Comparison of ENCODE assay signal across 22 mouse cellular contexts in genomic region chr9:21978398-21979128, GRCm38 (mm10). TPM values are rescaled to one million over a fixed set of nuclear protein-coding genes. Genes with fewer than 3 reads are reported as not detected.
DNase-seq lines count a peak whose midpoint lies in the region; ATAC-seq and TF ChIP-seq lines count a peak whose summit lies in the region.
"Had no signal": no experiment of that assay in that cellular context is flagged by ENCODE, and none has a peak within 500 bp of the region (broad histone marks: within the 10 kb centered on the region; RNA-seq: fewer than 3 reads in every experiment).

No protein-coding gene starts in this region.

- H3K4me3 ChIP-seq in intestine, postnatal 0 days (ENCODE audit: low read depth, low read length): no peak overlapping the region
- H3K4me3 ChIP-seq in intestine, embryonic 15.5 days (replicated peaks): no peak overlapping the region
- no peak overlapping the region for H3K4me3 ChIP-seq in limb, embryonic 11.5 days (ENCODE audit: low read depth, low read length)
- no peak overlapping the region for H3K4me3 ChIP-seq in limb, embryonic 10.5 days
- no peak overlapping the region for H3K4me3 ChIP-seq in kidney, postnatal 0 days (replicated peaks; ENCODE audit: low read depth, low read length)
- H3K4me3 ChIP-seq: hindbrain, embryonic 13.5 days; midbrain, embryonic 15.5 days; neural tube, embryonic 15.5 days had no signal

- H3K4me2 ChIP-seq in intestine, postnatal 0 days (replicated peaks; ENCODE audit: low read depth): no peak overlapping the region
- H3K4me2 ChIP-seq in intestine, embryonic 15.5 days (replicated peaks): no peak overlapping the region
- H3K4me2 ChIP-seq in limb, embryonic 11.5 days (ENCODE audit: low read depth, severe bottlenecking): no peak overlapping the region
- H3K4me2 ChIP-seq in kidney, postnatal 0 days (ENCODE audit: low read length): no peak overlapping the region
- H3K4me2 ChIP-seq: heart, embryonic 11.5 days; hindbrain, embryonic 13.5 days; midbrain, embryonic 15.5 days; neural tube, embryonic 15.5 days had no signal

- no peaks in the 10 kb centered on the region for H3K27me3 ChIP-seq in intestine, postnatal 0 days (replicated peaks; ENCODE audit: control insufficient read depth, insufficient read depth, low read length)
- H3K27me3 ChIP-seq in intestine, embryonic 15.5 days (replicated peaks): no peaks in the 10 kb centered on the region
- no peaks in the 10 kb centered on the region for H3K27me3 ChIP-seq in limb, embryonic 11.5 days (ENCODE audit: control insufficient read depth, insufficient read depth, low read length)
- peaks cover 13% of the 10 kb centered on the region for H3K27me3 ChIP-seq in limb, embryonic 10.5 days (ENCODE audit: low read depth, poor library complexity, severe bottlenecking)
- H3K27me3 ChIP-seq in kidney, postnatal 0 days (ENCODE audit: insufficient read depth, low read length): no peaks in the 10 kb centered on the region
- H3K27me3 ChIP-seq: midbrain, embryonic 15.5 days; neural tube, embryonic 15.5 days had no signal

- no peak for DNase-seq in limb, embryonic 11.5 days (ENCODE audit: low spot score)
- no peak for DNase-seq in limb, embryonic 10.5 days (ENCODE audit: low spot score)
- DNase-seq in kidney, postnatal 0 days (ENCODE audit: low spot score): no peak
- no peak for DNase-seq in gastrocnemius, adult 18-20 months (ENCODE audit: low spot score)
- no peak for DNase-seq in embryo, embryonic 10 days (ENCODE audit: low spot score)
- DNase-seq: adrenal gland, adult 8-10 months; gastrocnemius, postnatal 25 days; layer of hippocampus, postnatal 36 days; left cerebral cortex, postnatal 4 days; lung, postnatal 10 days; retina, postnatal 1 day had no signal

- 0 out of 2 replicates have a peak, but pooled peaks have one; percentile 8 for ATAC-seq in intestine, postnatal 0 days
- ATAC-seq in intestine, embryonic 15.5 days: no peak
- 0 out of 2 replicates have a peak, but pooled peaks have one; percentile 17 for ATAC-seq in limb, embryonic 11.5 days (ENCODE audit: insufficient number of reproducible peaks, low FRiP score, low TSS enrichment, low read depth)
- peak; percentile 72; the same call in 1 of the 2 replicates for ATAC-seq in kidney, postnatal 0 days (replicated peaks; ENCODE audit: low FRiP score, low read depth)
- ATAC-seq: forebrain, embryonic 14.5 days; midbrain, embryonic 15.5 days had no signal

- H3K9me3 ChIP-seq in intestine, postnatal 0 days (ENCODE audit: control insufficient read depth): no peaks in the 10 kb centered on the region
- H3K9me3 ChIP-seq in intestine, embryonic 15.5 days: no peaks in the 10 kb centered on the region
- H3K9me3 ChIP-seq in limb, embryonic 11.5 days (ENCODE audit: control insufficient read depth, low read length): no peaks in the 10 kb centered on the region
- no peaks in the 10 kb centered on the region for H3K9me3 ChIP-seq in limb, embryonic 10.5 days (replicated peaks)
- H3K9me3 ChIP-seq in kidney, postnatal 0 days (replicated peaks; ENCODE audit: low read length): no peaks in the 10 kb centered on the region
- H3K9me3 ChIP-seq: hindbrain, embryonic 13.5 days; midbrain, embryonic 15.5 days; neural tube, embryonic 15.5 days had no signal

- no peak overlapping the region for H3K27ac ChIP-seq in intestine, postnatal 0 days (ENCODE audit: low read depth, low read length)
- H3K27ac ChIP-seq in intestine, embryonic 15.5 days: no peak overlapping the region
- H3K27ac ChIP-seq in limb, embryonic 11.5 days (replicated peaks; ENCODE audit: low read depth, low read length): no peak overlapping the region
- H3K27ac ChIP-seq in limb, embryonic 10.5 days: no peak overlapping the region
- H3K27ac ChIP-seq in kidney, postnatal 0 days: no peak overlapping the region
- H3K27ac ChIP-seq: hindbrain, embryonic 13.5 days; liver, embryonic 14.5 days; midbrain, embryonic 15.5 days; neural tube, embryonic 15.5 days had no signal

- no peak overlapping the region for H3K9ac ChIP-seq in intestine, postnatal 0 days (ENCODE audit: low read depth, low read length)
- H3K9ac ChIP-seq in intestine, embryonic 15.5 days: no peak overlapping the region
- no peak overlapping the region for H3K9ac ChIP-seq in limb, embryonic 11.5 days (ENCODE audit: low read length)
- H3K9ac ChIP-seq in kidney, postnatal 0 days (ENCODE audit: low read depth, low read length): no peak overlapping the region
- H3K9ac ChIP-seq: hindbrain, embryonic 13.5 days; liver, embryonic 14.5 days; midbrain, embryonic 15.5 days; neural tube, embryonic 15.5 days had no signal

- no peaks in the 10 kb centered on the region for H3K36me3 ChIP-seq in intestine, postnatal 0 days (ENCODE audit: control insufficient read depth, insufficient read depth)
- no peaks in the 10 kb centered on the region for H3K36me3 ChIP-seq in intestine, embryonic 15.5 days
- no peaks in the 10 kb centered on the region for H3K36me3 ChIP-seq in limb, embryonic 11.5 days (ENCODE audit: control insufficient read depth, insufficient read depth, low read length)
- H3K36me3 ChIP-seq in limb, embryonic 10.5 days: peaks cover 8% of the 10 kb centered on the region; the same call in 1 of the 2 replicates
- H3K36me3 ChIP-seq in kidney, postnatal 0 days (ENCODE audit: insufficient read depth, low read length): peaks cover 22% of the 10 kb centered on the region; the same call in 1 of the 2 replicates
- H3K36me3 ChIP-seq: hindbrain, embryonic 13.5 days; midbrain, embryonic 15.5 days; neural tube, embryonic 15.5 days had no signal

- no peaks in the 10 kb centered on the region for H3K4me1 ChIP-seq in intestine, postnatal 0 days (replicated peaks; ENCODE audit: control insufficient read depth, insufficient read depth, low read length)
- H3K4me1 ChIP-seq in intestine, embryonic 15.5 days (replicated peaks): no peaks in the 10 kb centered on the region
- no peaks in the 10 kb centered on the region for H3K4me1 ChIP-seq in limb, embryonic 11.5 days (ENCODE audit: control insufficient read depth, insufficient read depth, low read length)
- no peaks in the 10 kb centered on the region for H3K4me1 ChIP-seq in limb, embryonic 10.5 days
- H3K4me1 ChIP-seq in kidney, postnatal 0 days (replicated peaks; ENCODE audit: insufficient read depth, low read length): no peaks in the 10 kb centered on the region
- H3K4me1 ChIP-seq: hindbrain, embryonic 13.5 days; midbrain, embryonic 15.5 days; neural tube, embryonic 15.5 days had no signal

- 92% methylated on average over 4 of the region's 4 CpGs for WGBS in intestine, postnatal 0 days
- WGBS in intestine, embryonic 15.5 days: 87% methylated on average over 4 of the region's 4 CpGs
- WGBS in limb, embryonic 11.5 days: 92% methylated on average over 4 of the region's 4 CpGs
- WGBS in limb, embryonic 10.5 days: 94% methylated on average over 4 of the region's 4 CpGs
- 73% methylated on average over 4 of the region's 4 CpGs for WGBS in kidney, postnatal 0 days

- no peak for TF ChIP-seq CTCF in intestine, postnatal 0 days (IDR thresholded peaks at IDR 0.05; ENCODE audit: low read depth)
- no peak; the same call in 1 of the 2 replicates for TF ChIP-seq CTCF in kidney, postnatal 0 days (IDR thresholded peaks at IDR 0.05; ENCODE audit: low read depth)

RNA-seq across cellular contexts. Expression of gene Rgl3, which starts 10.7 kb away (rescaled TPM):
- 2.1 and 2.5 TPM in 2 replicates for polyA plus RNA-seq in intestine, postnatal 0 days (2015; fragmentation: Nextera tagmentation; extraction: Ambion mirVana)
- 1.6 and 1.7 TPM in 2 replicates for polyA plus RNA-seq in intestine, embryonic 15.5 days (2015; fragmentation: Nextera tagmentation; extraction: Ambion mirVana)
- 1.6 and 2.5 TPM in 2 replicates for polyA plus RNA-seq in limb, embryonic 11.5 days (2014; fragmentation: Nextera tagmentation; extraction: Ambion mirVana)
- 5.1 and 5.7 TPM in 2 replicates for polyA plus RNA-seq in limb, embryonic 10.5 days (2016; fragmentation: Nextera tagmentation; extraction: Ambion mirVana)
- polyA plus RNA-seq in kidney, postnatal 0 days (2015; fragmentation: Nextera tagmentation; extraction: Ambion mirVana): 26.8 and 29.2 TPM in 2 replicates
- under 1 TPM; 0.39 to 0.55 TPM for total RNA-seq in gastrocnemius, adult 18-20 months (2021)
- total RNA-seq: CH12.LX had no signal

RNA-seq across cellular contexts. Expression of gene Epor, which starts 15.3 kb away (rescaled TPM):
- polyA plus RNA-seq in intestine, postnatal 0 days (2015; fragmentation: Nextera tagmentation; extraction: Ambion mirVana): 3.2 and 3.8 TPM in 2 replicates
- polyA plus RNA-seq in intestine, embryonic 15.5 days (2015; fragmentation: Nextera tagmentation; extraction: Ambion mirVana): 4.0 and 4.3 TPM in 2 replicates
- 4.9 and 5.8 TPM in 2 replicates for polyA plus RNA-seq in limb, embryonic 11.5 days (2014; fragmentation: Nextera tagmentation; extraction: Ambion mirVana)
- 7.6 and 8.2 TPM in 2 replicates for polyA plus RNA-seq in limb, embryonic 10.5 days (2016; fragmentation: Nextera tagmentation; extraction: Ambion mirVana)
- 16.1 and 17.2 TPM in 2 replicates for polyA plus RNA-seq in kidney, postnatal 0 days (2015; fragmentation: Nextera tagmentation; extraction: Ambion mirVana)
- total RNA-seq in gastrocnemius, adult 18-20 months (2021): under 1 TPM in 1 of 2 experiments, not detected in 1; 0.21 TPM

RNA-seq across cellular contexts. Expression of gene Swsap1, which starts 23.0 kb away (rescaled TPM):
- 4.6 and 4.8 TPM in 2 replicates for polyA plus RNA-seq in intestine, postnatal 0 days (2015; fragmentation: Nextera tagmentation; extraction: Ambion mirVana)
- polyA plus RNA-seq in intestine, embryonic 15.5 days (2015; fragmentation: Nextera tagmentation; extraction: Ambion mirVana): 5.2 and 5.7 TPM in 2 replicates
- polyA plus RNA-seq in limb, embryonic 11.5 days (2014; fragmentation: Nextera tagmentation; extraction: Ambion mirVana): 17.4 and 20.0 TPM in 2 replicates
- polyA plus RNA-seq in limb, embryonic 10.5 days (2016; fragmentation: Nextera tagmentation; extraction: Ambion mirVana): 7.3 and 8.2 TPM in 2 replicates
- 7.5 and 8.1 TPM in 2 replicates for polyA plus RNA-seq in kidney, postnatal 0 days (2015; fragmentation: Nextera tagmentation; extraction: Ambion mirVana)
- total RNA-seq in gastrocnemius, adult 18-20 months (2021): 1 to 10 TPM; 2.1 to 2.3 TPM

RNA-seq across cellular contexts. Expression of gene Ccdc151, which starts 23.9 kb away (rescaled TPM):
- polyA plus RNA-seq in intestine, postnatal 0 days (2015; fragmentation: Nextera tagmentation; extraction: Ambion mirVana): 0.22 and 0.35 TPM in 2 replicates
- polyA plus RNA-seq in intestine, embryonic 15.5 days (2015; fragmentation: Nextera tagmentation; extraction: Ambion mirVana): 0.25 and 0.50 TPM in 2 replicates
- 1.8 and 2.1 TPM in 2 replicates for polyA plus RNA-seq in limb, embryonic 11.5 days (2014; fragmentation: Nextera tagmentation; extraction: Ambion mirVana)
- 2.0 TPM in 2 replicates for polyA plus RNA-seq in limb, embryonic 10.5 days (2016; fragmentation: Nextera tagmentation; extraction: Ambion mirVana)
- 1.2 and 1.4 TPM in 2 replicates for polyA plus RNA-seq in kidney, postnatal 0 days (2015; fragmentation: Nextera tagmentation; extraction: Ambion mirVana)
- total RNA-seq in gastrocnemius, adult 18-20 months (2021): not detected
- total RNA-seq: gastrocnemius, postnatal 25 days; heart, postnatal 4 days had no signal
- polyA plus RNA-seq: heart, embryonic 11.5 days; small intestine, adult 2 months had no signal

RNA-seq across cellular contexts. Expression of gene Prkcsh, which starts 24.0 kb away (rescaled TPM):
- polyA plus RNA-seq in intestine, postnatal 0 days (2015; fragmentation: Nextera tagmentation; extraction: Ambion mirVana): 98.6 and 104 TPM in 2 replicates
- polyA plus RNA-seq in intestine, embryonic 15.5 days (2015; fragmentation: Nextera tagmentation; extraction: Ambion mirVana): 105 and 122 TPM in 2 replicates
- 86.4 and 93.0 TPM in 2 replicates for polyA plus RNA-seq in limb, embryonic 11.5 days (2014; fragmentation: Nextera tagmentation; extraction: Ambion mirVana)
- polyA plus RNA-seq in limb, embryonic 10.5 days (2016; fragmentation: Nextera tagmentation; extraction: Ambion mirVana): 111 and 113 TPM in 2 replicates
- polyA plus RNA-seq in kidney, postnatal 0 days (2015; fragmentation: Nextera tagmentation; extraction: Ambion mirVana): 79.6 and 92.8 TPM in 2 replicates
- 10 to 100 TPM; 24.4 to 27.9 TPM for total RNA-seq in gastrocnemius, adult 18-20 months (2021)
